Mouse (Mus musculus) G1E (cell line): ENCODE data around the gene Slc2a13.

Source experiments
- CTCF ChIP-seq: IDR thresholded peaks from 2 replicates; pipeline ENCODE4 v1.5.1; 2012; ENCODE audit warnings: low read depth, low read length, inconsistent platforms, mixed read lengths
- GATA1 ChIP-seq: IDR thresholded peaks from 2 replicates; pipeline ENCODE4 v1.6.1; 2012; ENCODE audit warnings: borderline replicate concordance, low read length, inconsistent platforms, mixed read lengths
- TAL1 ChIP-seq: conservative IDR thresholded peaks from 2 replicates; pipeline ENCODE4 v1.6.1; 2012; ENCODE audit warnings: low read depth, low read length, inconsistent platforms, mixed read lengths

DNA sequence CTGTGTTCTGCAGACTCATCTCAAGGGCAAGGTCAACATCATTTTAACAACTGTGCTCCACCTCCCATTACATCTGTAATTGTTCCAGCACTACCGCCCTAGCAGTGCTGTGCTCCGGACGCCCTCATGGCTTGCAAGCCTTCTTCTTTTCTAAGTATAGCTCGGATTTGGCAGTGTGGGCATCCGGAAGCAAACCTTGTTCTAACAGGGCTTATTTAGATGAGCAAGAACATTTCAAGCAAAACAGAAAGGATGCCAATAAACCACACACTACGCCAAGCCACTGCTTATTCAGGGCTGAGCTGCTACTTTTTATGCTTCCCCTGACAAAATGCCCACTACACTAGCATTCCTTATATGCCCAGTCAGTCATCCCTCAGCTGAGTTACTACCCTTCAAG is 127.7 kb downstream of the Slc2a13 start:
- TF ChIP-seq CTCF = no peak
- TF ChIP-seq TAL1 = no peak
- TF ChIP-seq GATA1 = no peak
